Mouse (Mus musculus): ENCODE results near the gene Agap1.

The Agap1 gene

DNA sequence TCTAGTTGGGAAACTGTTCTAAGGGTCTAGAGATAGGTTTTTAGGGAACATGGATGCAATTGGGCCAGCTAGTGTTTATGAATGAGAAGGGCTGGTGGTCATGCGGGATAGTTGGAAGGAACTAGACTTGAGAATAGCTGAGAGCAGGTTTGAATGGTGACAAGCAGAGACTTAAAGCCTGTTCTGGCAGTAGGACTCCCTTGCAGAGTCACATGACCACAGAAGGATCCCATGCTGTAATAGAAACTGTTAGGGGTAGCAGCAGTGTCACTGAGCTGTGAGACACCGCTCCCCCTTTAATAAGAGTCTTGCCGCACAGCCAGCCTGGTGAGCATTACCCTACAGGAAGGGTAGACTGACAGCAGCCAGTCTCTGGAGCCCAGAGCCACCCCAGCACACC, 201.6 kb downstream of the Agap1 start:
- in situ Hi-C loops (cut with MboI, MseI) = no loop called here

DNA sequence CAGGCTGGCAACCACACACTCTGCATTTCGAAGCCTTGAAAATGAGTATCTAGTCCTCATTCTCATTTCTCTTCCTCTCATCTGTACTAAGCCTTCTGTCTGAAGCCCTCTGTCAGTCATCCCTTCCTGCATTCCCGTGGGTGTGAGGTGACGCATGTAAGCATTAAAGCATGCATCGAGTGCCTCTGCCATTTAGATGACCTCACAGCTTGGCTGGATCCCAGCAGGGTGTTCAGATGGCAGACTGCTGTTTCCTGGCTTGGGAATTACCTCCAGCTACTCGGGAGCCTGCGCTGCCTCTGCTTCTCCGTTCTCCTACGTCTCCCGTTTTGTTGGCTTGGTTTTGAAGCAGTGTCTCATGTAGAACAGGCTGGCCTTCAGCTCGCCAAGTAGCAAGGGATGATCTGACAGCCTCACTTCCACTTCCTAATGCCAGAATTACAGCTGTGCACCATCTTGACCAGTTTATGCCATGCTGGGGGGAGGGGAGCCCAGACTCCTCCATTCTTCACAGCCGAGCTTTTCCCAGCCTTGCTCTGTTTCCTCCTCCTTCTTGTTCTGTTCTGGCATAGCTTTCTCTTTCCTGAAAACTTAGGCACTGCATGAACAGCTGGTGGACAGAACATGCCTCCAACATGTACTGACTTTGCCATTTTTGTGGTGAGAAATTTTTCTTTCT, 202.2 kb downstream of the Agap1 start:
- in situ Hi-C loops (cut with MboI, MseI) = no loop called here

DNA sequence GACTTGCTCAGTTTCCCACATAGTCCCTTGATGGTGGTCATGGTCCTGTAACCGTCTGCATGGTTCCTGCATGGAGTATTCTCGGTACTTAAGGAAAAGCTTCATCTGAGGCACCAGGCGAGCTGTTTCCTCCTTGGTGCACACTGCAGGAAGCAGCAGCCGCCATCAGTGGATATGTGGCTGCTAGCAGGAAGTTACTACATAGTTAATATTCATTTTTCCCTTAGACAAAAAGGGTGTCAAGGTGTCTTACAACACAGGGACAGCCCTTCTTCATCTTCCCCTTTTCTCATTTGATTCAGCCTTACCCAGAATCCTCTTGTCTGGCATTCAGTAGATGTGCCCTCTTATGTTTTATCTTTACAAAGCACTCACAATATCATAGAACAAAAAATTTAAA, 206.2 kb downstream of the Agap1 start:
- in situ Hi-C loops (cut with MboI, MseI) = no loop called here

DNA sequence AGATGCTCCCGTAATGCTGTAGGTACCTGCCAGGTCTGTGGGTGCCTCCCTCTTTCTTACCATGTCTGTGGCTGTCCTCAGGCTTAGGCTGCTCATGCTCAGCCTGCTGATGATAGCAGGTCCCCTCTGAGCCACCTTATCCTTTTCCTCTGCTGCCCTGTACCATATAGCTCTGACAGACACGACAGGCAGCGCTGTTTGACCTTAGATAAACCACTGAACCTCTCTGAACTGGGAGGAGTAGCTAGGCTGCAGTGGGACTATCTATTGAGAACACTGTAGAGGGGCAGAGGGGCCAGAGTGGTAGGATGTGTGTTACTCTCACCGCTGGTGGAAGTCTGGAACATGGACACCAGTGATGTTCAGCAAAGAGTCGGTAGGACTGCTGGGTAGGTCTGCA, 211.5 kb downstream of the Agap1 start:
- in situ Hi-C loops (cut with MboI, MseI) = no loop called here

DNA sequence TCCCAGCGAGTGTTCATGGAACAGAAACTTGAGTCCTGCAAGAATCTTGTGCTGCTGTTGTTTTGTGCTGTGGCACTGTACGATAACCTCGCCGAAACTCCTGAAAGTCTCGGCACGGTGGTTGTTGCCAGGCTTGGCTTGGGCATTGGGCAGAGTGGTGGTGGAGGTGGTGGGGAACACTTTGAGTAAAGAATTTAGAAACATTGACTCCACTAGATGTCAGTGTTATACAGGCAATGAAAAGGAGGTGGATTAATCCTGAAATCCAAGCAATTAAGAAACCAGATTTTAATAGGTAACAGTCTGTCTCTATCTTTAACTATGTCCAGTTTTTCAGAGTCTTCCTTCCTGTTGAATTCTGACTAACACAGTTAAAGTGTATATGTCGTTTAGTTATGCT, 212.8 kb downstream of the Agap1 start:
- in situ Hi-C loops (cut with MboI, MseI) = no loop called here

DNA sequence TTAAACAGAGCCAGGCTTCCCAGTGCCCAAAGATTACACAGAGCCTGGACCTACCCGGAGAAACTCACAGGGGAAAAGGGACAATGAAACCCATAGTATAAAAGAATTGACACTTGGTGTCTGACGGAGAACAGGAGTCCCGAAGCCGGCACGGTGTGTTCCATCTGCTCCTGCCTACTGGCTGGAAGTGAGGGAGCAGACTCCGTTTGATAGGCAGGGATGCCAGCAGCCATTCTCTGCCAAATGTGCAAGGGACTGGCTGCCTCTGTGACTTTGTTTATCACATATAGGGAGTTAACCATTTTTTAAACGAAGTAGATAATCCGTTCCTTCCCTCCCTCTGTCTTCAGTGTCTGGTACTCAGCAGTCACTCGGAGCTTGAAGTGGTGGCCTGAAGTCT, 214.0 kb downstream of the Agap1 start:
- in situ Hi-C loops (cut with MboI, MseI) = no loop called here

DNA sequence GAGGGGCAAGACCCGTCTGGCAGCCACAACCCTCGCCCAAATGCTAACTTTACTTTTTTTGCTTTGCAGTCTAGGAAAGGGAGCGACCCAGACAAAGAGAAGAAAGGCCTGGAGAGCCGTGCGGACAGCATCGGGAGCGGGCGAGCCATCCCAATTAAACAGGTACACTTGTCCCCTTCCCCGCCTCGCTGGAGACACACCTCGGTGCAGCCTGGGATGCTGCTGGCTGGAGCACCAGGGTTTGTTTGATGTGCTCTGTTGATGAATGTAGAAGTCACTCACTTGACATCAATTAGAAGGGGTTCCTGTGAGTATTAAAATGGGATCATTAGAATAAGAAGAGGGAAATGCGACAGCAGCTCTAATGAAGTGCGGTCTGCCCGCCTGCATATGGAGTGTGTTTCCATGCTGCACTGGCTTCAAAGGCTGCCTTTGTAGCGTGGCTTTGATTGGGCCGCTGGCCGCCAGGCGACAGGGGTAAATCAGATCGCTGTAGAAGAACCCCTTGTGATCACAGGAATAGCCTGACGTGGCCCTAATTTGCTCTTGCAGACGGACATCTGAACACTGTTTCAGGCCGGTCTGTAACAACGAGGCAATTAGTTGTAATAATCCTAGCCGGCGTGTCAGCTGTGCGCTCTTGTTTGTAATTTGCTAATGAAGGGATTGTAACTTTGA, 216.6 kb downstream of the Agap1 start:
- in situ Hi-C loops (cut with MboI, MseI) = no loop called here

DNA sequence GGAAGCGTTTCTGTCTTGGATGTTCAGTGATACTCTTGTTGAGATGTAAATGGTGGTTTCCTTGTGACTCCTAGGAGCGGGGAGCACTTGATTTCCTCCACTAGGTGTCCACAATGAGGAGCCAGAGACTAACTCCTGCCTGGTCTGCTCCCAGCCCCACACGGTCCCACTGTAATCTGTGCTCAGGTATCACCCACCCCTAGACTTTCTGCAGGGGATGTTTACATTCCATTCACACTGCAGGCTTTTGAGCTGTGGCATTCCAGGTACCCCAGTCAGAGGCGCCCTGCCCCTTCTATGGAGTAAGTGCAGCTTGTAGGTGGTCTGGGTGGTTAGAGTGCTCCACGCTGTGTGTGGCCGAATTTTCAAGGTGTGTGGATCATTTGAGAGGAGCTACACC, 218.5 kb downstream of the Agap1 start:
- in situ Hi-C loops (cut with MboI, MseI) = no loop called here

DNA sequence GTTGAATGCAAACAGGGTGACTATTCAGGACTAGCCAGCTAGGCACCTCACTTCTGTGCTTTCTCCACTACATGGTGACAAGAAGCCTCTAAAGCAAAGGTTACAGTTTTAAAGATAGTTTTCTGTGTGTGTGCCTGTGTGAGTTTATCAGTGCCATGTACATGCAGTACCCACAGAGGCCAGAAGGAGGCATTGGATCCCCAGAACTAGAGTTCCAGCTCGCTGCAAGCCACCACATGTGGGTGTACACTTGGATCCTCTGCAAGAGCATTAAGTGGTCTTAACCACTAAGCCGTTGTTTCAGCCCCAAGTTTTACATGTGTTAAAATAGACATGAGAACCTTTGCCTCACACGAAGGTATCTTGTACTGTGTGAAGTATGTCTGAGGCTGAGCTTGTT, 219.1 kb downstream of the Agap1 start:
- in situ Hi-C loops (cut with MboI, MseI) = no loop called here

DNA sequence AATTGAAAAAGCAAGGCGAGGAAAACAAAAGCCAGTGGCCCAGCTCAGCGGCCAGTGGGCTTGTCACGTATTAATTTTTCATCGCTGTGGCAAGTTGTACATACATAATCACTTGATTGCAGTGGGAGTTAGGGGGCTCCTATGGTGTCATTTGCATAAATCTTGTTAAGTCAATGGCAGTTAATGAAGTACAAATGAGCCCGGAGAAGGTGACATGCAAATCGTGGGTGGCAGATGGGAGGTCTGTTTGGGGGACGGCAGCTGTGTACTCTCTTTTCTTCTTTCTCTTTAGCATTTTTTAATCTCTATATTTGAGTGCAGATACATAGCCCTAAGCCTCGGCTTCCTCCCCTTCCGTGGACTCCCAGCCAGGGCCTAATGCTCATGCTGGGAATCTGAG, 220.1 kb downstream of the Agap1 start:
- in situ Hi-C loops (cut with MboI, MseI) = no loop called here

DNA sequence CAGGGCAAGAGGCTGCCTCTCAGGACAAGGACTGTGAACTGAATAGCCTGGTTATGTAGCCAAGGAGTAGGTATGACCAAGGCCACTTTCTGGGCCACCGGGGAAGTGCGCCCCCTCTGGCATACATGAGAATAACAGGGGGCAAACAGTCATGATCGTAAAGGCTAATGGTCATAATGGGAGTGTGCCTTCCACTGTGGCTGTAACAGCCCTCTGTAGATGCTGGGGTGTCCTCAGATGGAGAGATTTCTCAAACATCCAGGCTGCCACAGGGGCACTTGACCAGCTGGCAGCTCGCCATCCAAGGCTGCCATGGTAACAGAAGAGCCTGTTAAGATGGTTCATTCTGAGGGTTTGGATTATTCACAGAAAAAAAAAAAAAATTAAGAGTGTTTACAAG, 221.8 kb downstream of the Agap1 start:
- in situ Hi-C loops (cut with MboI, MseI) = no loop called here

DNA sequence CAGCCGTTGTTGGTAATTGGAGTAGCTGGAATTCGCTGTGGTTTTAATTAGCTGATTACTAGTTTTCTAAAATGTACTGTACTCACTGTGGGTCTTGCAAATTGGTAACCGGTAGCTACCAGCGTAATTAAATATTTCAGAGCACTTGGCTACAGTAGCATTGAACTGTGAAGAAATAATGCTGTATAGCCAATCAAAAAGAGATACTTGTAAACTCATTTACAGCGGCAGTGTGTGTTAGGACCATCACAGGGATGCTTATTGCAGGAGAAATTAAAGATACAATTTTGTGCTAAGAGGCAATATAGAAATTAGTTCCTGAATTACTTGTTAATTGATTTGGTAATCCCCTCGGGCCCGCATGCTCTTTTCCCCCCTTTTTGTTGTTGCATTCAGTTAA, 226.1 kb downstream of the Agap1 start:
- in situ Hi-C loops (cut with MboI, MseI) = no loop called here

DNA sequence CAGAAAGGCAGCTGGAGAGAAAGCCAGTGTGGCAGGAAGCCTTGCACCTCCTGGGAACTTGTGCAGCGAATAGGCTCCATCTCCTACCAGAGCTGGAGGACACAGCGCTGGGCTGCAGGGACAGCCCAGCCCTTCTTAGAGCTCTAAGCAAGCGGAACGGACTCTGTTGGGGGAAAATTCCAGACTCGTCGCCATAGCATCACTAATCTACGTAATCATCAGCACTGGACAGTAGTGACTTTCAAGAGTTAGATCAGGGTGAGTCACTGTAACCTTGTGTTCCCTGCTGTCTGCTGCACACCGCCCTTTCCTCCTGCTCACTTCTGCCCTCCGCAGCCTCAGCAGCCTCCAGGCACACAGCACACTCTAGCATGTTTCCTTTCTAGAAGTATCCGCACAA, 234.3 kb downstream of the Agap1 start:
- in situ Hi-C loops (cut with MboI, MseI) = no loop called here

DNA sequence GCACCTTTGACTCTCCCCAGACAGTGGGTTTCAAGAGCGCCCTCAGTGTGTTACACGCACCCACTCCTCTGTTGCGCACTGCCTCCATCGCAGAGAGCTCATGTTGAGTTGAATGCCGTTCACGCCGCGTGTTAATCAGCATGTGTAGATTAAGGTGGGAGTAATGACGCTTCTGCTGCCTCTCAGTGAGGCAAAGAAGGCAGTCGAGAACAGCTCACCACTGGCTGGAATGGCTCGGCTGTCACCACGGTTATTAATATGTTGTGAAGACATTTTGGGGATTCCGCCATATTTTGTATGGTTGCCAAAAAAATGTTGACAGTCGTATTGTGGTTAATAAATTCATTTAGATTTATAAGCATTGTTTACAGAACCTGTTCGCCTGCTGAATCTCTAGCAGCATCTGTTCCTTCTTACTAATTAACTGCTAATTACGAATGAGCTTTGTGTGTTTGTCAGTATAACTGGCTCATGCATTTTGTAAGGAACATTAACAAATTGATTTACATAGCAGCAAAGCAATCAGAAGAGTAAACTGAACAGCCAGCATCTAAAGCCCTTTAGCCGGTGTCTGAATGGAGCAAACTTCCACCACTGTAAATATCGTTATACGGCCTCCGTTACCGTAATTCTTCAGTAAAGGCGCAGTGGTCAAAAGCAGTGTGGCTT, 235.1 kb downstream of the Agap1 start:
- in situ Hi-C loops (cut with MboI, MseI) = no loop called here

DNA sequence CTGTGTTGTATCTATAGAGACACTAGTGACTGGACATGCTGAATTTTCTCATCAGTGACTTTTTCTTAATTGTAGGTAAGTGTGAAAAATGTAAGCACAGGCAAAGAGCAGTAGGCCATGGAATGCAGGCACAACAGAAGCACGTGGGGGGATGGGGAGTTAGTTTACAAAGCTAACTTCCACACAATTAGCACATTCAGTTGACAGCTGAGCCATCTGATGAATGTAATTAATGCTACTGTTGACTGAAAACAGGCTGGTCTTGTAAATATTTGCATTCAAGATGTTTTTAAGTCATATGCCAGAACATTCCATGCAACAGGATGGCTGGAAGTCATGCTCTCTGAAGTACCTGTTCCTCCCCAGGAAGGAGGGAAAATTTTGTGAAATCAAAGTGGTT, 236.5 kb downstream of the Agap1 start:
- in situ Hi-C loops (cut with MboI, MseI) = no loop called here

DNA sequence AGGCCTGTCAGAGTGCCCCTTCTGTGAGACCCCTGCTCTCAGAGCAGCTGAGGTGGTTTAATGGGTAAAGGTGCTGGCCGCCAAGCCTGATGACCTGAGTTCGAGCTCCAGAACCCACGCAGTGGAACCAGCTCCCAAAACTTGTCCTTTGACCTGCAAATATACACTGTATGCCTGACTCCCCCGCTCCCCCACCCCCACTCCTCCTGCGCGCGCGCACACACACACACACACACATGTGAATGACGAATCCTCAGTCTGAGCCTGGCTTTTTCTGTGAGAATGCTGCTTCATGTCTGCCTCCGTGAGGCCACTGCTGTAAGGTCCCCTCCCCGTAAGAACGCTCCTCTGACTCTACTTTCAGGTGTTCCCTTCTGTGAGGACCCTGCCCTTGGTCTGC, 237.8 kb downstream of the Agap1 start:
- in situ Hi-C loops (cut with MboI, MseI) = no loop called here

DNA sequence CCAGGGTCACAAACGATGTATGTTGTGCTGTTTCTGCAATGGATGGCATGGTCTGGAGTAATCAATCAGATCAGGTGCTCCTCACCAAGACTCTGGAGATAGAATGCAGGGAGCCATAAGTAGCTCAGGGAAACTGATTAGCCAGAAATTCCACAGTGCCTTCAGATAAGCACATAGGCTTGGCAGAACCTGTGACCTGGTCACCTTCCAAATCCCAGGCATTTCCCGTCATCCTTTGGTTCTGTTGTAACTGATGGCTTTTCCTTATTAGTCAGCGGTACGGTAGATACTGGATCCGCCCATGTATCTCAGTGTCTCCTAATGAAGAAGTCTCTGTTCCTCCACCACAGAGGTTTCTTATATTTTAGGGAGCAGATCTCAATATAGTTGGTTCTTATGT, 240.3 kb downstream of the Agap1 start:
- in situ Hi-C loops (cut with MboI, MseI) = no loop called here

DNA sequence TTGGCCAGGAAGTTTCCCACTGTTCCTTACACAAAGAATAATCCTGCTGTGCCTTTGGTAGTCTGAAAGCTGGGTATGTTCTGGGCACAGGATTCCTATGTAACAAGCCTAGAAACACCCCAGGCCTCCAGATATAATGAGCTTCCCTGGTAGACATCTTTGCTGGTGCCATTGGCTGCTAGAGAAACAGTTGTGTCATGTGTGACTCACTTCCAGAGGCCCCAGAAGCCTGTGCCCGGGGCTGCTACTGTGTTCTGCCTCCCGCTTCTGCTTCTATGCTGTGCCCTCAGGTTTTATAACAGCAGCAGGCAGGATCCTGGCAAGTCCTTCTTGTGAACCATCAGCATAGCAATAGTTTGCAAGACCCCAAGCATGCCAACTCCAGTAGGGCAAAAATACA, 242.6 kb downstream of the Agap1 start:
- in situ Hi-C loops (cut with MboI, MseI) = no loop called here

DNA sequence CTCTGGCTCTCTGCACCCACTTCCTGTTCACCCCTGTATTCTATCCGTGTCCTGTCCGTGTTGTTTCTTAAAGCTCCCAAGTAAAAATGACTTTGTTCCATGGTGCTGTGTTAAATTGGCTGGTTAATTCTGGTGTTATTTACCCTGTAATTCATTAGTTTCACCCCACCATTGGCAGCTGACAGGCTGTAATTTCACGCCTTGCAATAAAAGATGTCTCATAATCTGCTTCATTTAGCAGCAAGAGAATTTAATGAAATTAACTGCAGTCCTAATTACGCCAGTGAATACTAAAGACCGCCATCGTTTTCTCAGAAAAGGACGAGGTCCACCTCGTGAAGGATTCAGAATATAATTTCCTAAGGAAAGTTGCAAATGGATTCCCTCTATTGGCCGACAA, 245.6 kb downstream of the Agap1 start:
- in situ Hi-C loops (cut with MboI, MseI) = no loop called here

DNA sequence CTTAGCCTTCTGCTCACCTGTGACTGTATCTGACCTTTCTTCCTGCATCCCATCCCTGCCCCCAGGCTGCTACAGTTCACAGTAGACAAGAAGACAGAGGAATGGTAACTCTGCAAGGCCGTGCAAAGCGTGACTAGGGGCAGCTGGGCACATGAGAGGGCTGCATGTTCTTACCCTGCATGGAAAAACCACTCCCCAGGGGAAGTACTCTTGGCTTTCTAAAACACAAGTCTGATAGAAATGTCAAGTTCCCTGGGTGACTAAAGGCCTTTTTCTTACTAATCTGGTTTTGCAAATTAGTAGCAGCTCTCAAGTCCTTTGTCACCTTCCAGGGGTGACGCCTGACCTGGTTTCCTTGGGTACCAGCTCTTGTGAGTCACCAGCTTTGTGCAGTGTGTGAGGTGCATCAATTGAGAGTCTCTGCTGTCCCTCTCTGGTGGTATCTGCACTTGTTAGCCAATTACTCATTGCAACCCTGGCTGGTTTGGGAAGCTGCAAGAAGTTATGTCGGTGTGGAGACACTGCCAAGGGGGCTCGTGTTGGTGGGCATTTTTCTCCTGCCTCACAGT, 246.6 kb downstream of the Agap1 start:
- in situ Hi-C loops (cut with MboI, MseI) = no loop called here

DNA sequence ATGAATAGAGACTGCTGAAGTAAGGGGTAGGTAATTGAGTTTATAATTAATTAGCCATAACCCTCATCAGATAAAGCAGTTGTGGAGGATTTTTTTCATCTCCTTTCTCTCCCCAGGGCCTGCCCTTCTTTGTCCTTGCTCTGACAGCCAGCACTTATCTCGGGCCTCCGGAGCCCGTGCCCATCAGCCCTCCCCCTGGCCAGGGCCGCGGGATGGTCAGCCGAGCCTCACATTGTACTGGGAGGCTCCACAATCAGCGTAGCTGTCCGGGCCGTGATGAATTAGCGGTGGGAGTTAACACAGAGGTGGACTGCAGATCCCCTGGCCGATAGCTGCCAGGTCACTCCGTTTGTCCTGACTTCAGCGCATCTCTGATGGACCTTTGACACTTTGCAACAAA, 248.7 kb downstream of the Agap1 start:
- in situ Hi-C loops (cut with MboI, MseI) = no loop called here

DNA sequence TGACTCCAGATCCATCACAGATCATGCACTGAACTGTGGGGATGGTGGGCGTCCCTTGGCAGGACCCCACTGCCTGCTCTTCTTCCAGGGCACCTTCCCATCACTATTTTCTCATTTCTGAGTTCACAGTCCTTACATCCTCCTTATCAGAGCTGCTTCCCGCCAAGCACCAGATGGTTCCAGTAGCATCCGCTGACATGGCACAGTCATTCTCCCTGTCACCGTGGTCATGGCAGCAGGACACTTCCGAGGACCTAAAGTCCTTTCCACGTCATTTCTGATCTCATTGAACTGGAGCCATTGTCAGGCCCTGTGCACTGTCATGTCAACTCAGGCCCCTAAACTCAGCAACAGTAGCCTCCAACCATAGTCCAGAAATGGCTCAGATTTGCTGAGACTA, 251.1 kb downstream of the Agap1 start:
- in situ Hi-C loops (cut with MboI, MseI) = no loop called here

DNA sequence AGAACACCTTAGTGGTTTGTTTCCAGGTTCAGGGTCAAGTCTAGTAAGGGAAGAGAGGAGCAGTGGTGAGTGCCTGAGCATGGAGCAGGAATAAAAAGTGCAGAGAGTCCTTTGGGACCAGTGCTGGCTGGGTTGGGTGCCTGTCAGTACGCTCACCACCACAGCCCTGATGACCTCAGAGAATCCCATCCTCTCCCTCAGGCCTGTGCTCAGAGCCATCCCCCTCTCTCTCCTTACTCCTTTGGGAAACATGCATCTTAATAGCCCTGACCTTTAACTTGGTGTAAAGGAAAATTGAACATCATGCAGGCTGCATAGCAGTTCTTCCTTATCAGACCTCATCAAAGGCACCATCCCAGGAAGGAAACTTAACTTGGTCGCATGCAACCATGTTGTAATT, 252.3 kb downstream of the Agap1 start:
- in situ Hi-C loops (cut with MboI, MseI) = no loop called here

Measured in T-helper 1 cell (primary cell).